ENCODE assay signal across 29 mouse cellular contexts in the genomic region with DNA sequence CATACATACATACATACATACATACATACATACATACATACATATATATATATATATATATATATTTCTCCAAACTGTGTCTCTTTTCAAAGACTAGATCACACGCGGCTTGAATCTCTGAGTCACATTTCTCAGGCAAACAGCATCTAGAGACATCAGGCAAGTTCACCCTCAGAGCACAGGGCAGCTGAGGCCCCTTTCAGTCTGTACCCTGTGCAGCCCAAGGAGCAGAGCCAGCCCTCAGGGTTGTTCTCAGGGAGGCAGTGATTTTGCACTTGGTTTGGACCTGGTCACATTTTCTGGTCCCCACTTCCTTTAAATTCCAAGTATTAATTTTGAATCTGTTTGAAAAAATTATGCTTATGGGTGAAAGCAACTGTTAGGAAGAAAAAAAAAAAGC.
"Had no signal": no experiment of that assay in that cellular context is flagged by ENCODE, and none has a peak within 500 bp of the region (broad histone marks: within the 10 kb centered on the region; RNA-seq: fewer than 3 reads in every experiment).

No protein-coding gene starts in this region.

- DNase-seq: cerebellum, adult 2 months; cerebellum, adult 8-10 months; cerebellum, adult 9-10 months; cerebellum, adult 9-11 months; cerebellum, postnatal 10 days; cerebellum, postnatal 14 days; cerebellum, postnatal 25 days; cerebellum, postnatal 36 days; embryo, embryonic 11 days; forebrain, postnatal 0 days; gastrocnemius, adult 2 months; gastrocnemius, postnatal 10 days; gastrocnemius, postnatal 14 days; gastrocnemius, postnatal 25 days; gastrocnemius, postnatal 36 days; heart, adult 11 months; heart, adult 18-20 months; heart, adult 2 months had no signal

- H3K36me3 ChIP-seq: embryonic facial prominence, embryonic 10.5 days; embryonic facial prominence, embryonic 12.5 days; embryonic facial prominence, embryonic 13.5 days; embryonic facial prominence, embryonic 15.5 days; forebrain, embryonic 10.5 days; forebrain, embryonic 12.5 days; forebrain, embryonic 15.5 days had no signal

- H3K4me1 ChIP-seq: forebrain, embryonic 12.5 days; forebrain, embryonic 15.5 days had no signal

- ATAC-seq: forebrain, embryonic 13.5 days; forebrain, embryonic 14.5 days; forebrain, embryonic 15.5 days; forebrain, embryonic 16.5 days; forebrain, postnatal 0 days had no signal

- H3K4me2 ChIP-seq: embryonic facial prominence, embryonic 12.5 days; embryonic facial prominence, embryonic 13.5 days; embryonic facial prominence, embryonic 15.5 days; forebrain, embryonic 12.5 days; forebrain, embryonic 13.5 days; forebrain, embryonic 15.5 days had no signal

- H3K9me3 ChIP-seq: embryonic facial prominence, embryonic 10.5 days; embryonic facial prominence, embryonic 12.5 days; embryonic facial prominence, embryonic 13.5 days; embryonic facial prominence, embryonic 15.5 days; forebrain, embryonic 10.5 days; forebrain, embryonic 12.5 days; forebrain, embryonic 13.5 days; forebrain, embryonic 15.5 days had no signal

- H3K27me3 ChIP-seq: embryonic facial prominence, embryonic 12.5 days; embryonic facial prominence, embryonic 13.5 days; embryonic facial prominence, embryonic 15.5 days; forebrain, embryonic 15.5 days had no signal

- H3K9ac ChIP-seq: embryonic facial prominence, embryonic 12.5 days; embryonic facial prominence, embryonic 13.5 days; embryonic facial prominence, embryonic 15.5 days; forebrain, embryonic 12.5 days; forebrain, embryonic 13.5 days; forebrain, embryonic 15.5 days; forebrain, postnatal 0 days had no signal

- H3K4me3 ChIP-seq: embryonic facial prominence, embryonic 10.5 days; embryonic facial prominence, embryonic 12.5 days; embryonic facial prominence, embryonic 13.5 days; embryonic facial prominence, embryonic 15.5 days; erythroblast, embryonic 14.5 days; forebrain, embryonic 10.5 days; forebrain, embryonic 12.5 days; forebrain, embryonic 13.5 days; forebrain, embryonic 15.5 days; gastrocnemius, adult 2 months; heart, adult 2 months had no signal

- H3K27ac ChIP-seq: embryonic facial prominence, embryonic 10.5 days; embryonic facial prominence, embryonic 12.5 days; embryonic facial prominence, embryonic 13.5 days; embryonic facial prominence, embryonic 15.5 days; forebrain, embryonic 10.5 days; forebrain, embryonic 12.5 days; forebrain, embryonic 13.5 days; forebrain, embryonic 15.5 days; gastrocnemius, adult 2 months; heart, adult 2 months had no signal
